Mouse (Mus musculus): ENCODE results near the gene Vgll4. TPM values are rescaled to one million over a fixed set of nuclear protein-coding genes. Genes with fewer than 3 reads are reported as not detected.
A peak's percentile ranks its signal among the peaks of the same experiment; 100 is the strongest.

Vgll4 gene
- polyA plus RNA-seq, 2 experiments = 70.1 to 103 TPM

DNA sequence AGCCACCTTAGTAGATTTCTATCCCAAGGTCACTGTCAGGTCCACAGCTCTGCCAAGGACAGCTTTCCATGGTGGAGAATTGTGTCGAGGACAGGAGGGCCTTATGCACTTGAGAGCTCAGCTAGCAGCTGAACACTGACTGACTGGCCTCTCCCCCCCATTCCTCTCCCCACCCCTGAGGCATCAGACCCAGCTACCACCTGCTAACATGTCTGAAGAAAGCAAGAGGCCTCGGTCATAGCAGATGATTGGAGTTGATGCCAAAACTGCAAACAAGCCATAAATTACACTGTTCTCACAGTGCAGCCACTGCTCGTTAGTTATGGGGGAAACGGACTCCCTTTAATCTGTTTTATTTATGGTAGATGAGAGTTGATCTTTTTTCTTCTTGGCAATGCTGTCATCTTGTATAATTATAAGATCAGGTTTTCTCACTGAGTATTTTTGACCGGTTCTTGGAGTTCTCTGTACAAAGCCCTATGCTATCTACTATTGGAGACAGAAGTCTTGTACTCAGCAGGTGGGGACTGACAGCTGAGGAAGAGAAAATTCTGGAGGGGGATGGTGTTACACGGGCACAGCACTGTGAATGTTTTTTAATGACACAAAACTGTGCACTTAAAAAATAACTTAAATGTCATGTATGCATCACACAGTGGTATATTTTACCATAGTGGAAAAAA, 155.5 kb downstream of the Vgll4 start:
- ATAC-seq (ENCODE audit: low FRiP score, low read depth) = peak; percentile 60
- TF ChIP-seq POLR2A (IDR thresholded peaks at IDR 0.05; ENCODE audit: borderline replicate concordance, extremely low read depth, insufficient read depth, insufficient read length) = no peak

DNA sequence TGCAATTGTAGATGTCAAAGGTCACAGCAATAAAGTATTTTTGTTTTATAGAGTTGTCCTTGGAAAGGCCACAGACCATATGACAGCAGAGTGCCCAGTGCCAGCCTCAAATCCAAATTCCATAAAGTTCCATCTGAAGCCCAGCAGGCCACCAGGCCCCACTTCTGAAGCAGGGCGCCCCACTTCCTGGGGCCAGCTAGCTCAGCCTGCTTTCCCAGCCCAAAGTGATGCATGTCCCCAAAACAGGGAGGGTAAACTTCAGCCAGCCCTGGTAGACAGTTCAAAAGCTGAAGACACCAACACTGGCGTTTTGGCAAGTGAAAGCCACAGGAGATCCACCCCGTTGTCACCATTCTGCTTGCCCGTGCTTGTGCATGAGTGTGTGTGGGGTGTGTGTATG, 157.0 kb downstream of the Vgll4 start:
- ATAC-seq (ENCODE audit: low FRiP score, low read depth) (no peak), DNase-seq (ENCODE audit: low spot score) (no peak)
- peaks cover 32% of the 10 kb centered on the region for H3K4me1 ChIP-seq (ENCODE audit: control insufficient read depth, insufficient read depth, low read length)
- H3K4me3 ChIP-seq (replicated peaks; ENCODE audit: low read length) = no peak overlapping the region
- H3K9ac ChIP-seq (ENCODE audit: low read depth, low read length, severe bottlenecking) = no peak overlapping the region
- no peaks in the 10 kb centered on the region for H3K27me3 ChIP-seq (ENCODE audit: control insufficient read depth, insufficient read depth, low read length)
- no peak for TF ChIP-seq POLR2A (IDR thresholded peaks at IDR 0.05; ENCODE audit: borderline replicate concordance, extremely low read depth, insufficient read depth, insufficient read length)
- no peaks in the 10 kb centered on the region for H3K9me3 ChIP-seq (ENCODE audit: control insufficient read depth, low read length)
- H3K4me2 ChIP-seq (replicated peaks; ENCODE audit: low read depth, low read length, severe bottlenecking) = no peak overlapping the region
- WGBS = 72% methylated on average over 4 of the region's 4 CpGs
- H3K36me3 ChIP-seq (ENCODE audit: control insufficient read depth, insufficient read depth, low read length) = no peaks in the 10 kb centered on the region
- peak overlapping the region; percentile 52; the same call in 1 of the 2 replicates for H3K27ac ChIP-seq (replicated peaks; ENCODE audit: low read depth, low read length)

More for the DNA sequence above, 155.5 kb downstream of the Vgll4 start:
- Histone ChIP-seq H3K9ac (ENCODE audit: low read depth, low read length, severe bottlenecking) (no peak overlapping the region), H3K4me2 (replicated peaks; ENCODE audit: low read depth, low read length, severe bottlenecking) (no peak overlapping the region), H3K4me3 (replicated peaks; ENCODE audit: low read length) (no peak overlapping the region), H3K36me3 (ENCODE audit: control insufficient read depth, insufficient read depth, low read length) (no peaks in the 10 kb centered on the region), H3K9me3 (ENCODE audit: control insufficient read depth, low read length) (no peaks in the 10 kb centered on the region), H3K27me3 (ENCODE audit: control insufficient read depth, insufficient read depth, low read length) (no peaks in the 10 kb centered on the region), H3K27ac (replicated peaks; ENCODE audit: low read depth, low read length) (no peak overlapping the region), H3K4me1 (ENCODE audit: control insufficient read depth, insufficient read depth, low read length) (peaks cover 32% of the 10 kb centered on the region)
- 40% methylated on average over 6 of the region's 6 CpGs for WGBS
- peak; percentile 75 for DNase-seq (ENCODE audit: low spot score)

DNA sequence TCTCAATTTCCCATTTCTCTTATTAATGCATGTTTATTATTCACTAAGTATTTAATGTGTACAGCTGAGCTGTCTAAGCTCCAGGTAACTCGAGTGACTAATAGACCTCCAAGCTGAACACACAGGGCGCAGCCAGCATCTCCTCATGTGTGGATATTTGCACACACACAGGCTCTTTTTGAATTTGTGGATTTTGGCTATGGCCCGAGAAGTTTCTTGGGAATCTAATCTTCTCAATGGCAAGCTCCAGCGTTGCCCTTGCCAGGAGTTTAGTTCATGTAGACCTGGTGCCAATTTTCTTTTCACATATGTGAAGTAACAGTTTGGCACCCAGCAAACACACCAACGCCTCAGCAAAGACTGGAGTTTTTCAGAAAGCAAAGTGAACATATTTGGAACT, 157.5 kb downstream of the Vgll4 start:
- Histone ChIP-seq H3K4me2 (replicated peaks; ENCODE audit: low read depth, low read length, severe bottlenecking) (no peak overlapping the region), H3K4me1 (ENCODE audit: control insufficient read depth, insufficient read depth, low read length) (peaks cover 28% of the 10 kb centered on the region), H3K4me3 (replicated peaks; ENCODE audit: low read length) (no peak overlapping the region), H3K9me3 (ENCODE audit: control insufficient read depth, low read length) (no peaks in the 10 kb centered on the region), H3K27me3 (ENCODE audit: control insufficient read depth, insufficient read depth, low read length) (no peaks in the 10 kb centered on the region), H3K27ac (replicated peaks; ENCODE audit: low read depth, low read length) (peak overlapping the region; percentile 52; the same call in 1 of the 2 replicates), H3K9ac (ENCODE audit: low read depth, low read length, severe bottlenecking) (no peak overlapping the region), H3K36me3 (ENCODE audit: control insufficient read depth, insufficient read depth, low read length) (no peaks in the 10 kb centered on the region)
- TF ChIP-seq POLR2A (IDR thresholded peaks at IDR 0.05; ENCODE audit: borderline replicate concordance, extremely low read depth, insufficient read depth, insufficient read length) = no peak
- 51% methylated on average over 5 of the region's 5 CpGs for WGBS
- ATAC-seq (ENCODE audit: low FRiP score, low read depth) = no peak
- peak; percentile 77 for DNase-seq (ENCODE audit: low spot score)

Other genes with a start within 250 kb of the Vgll4 start
- 38.7 and 39.8 TPM in 2 replicates for gene Tamm41, start 67.9 kb upstream of the Vgll4 start, polyA plus RNA-seq (2012; rRNA removed)
- 60.8 and 70.8 TPM in 2 replicates for gene Tamm41, start 67.9 kb upstream of the Vgll4 start, polyA plus RNA-seq (2014; fragmentation: Nextera tagmentation; extraction: Ambion mirVana)
- 1.6 TPM in 2 replicates for gene Syn2, start 164.9 kb upstream of the Vgll4 start, polyA plus RNA-seq (2012; rRNA removed)
- gene Syn2, start 164.9 kb upstream of the Vgll4 start, polyA plus RNA-seq (2014; fragmentation: Nextera tagmentation; extraction: Ambion mirVana) = 0.91 and 1.2 TPM in 2 replicates

All from limb, embryonic 14.5 days (tissue).